Mouse (Mus musculus): ENCODE results near the gene Adam15.
A peak's percentile ranks its signal among the peaks of the same experiment; 100 is the strongest.

Gene Adam15

DNA sequence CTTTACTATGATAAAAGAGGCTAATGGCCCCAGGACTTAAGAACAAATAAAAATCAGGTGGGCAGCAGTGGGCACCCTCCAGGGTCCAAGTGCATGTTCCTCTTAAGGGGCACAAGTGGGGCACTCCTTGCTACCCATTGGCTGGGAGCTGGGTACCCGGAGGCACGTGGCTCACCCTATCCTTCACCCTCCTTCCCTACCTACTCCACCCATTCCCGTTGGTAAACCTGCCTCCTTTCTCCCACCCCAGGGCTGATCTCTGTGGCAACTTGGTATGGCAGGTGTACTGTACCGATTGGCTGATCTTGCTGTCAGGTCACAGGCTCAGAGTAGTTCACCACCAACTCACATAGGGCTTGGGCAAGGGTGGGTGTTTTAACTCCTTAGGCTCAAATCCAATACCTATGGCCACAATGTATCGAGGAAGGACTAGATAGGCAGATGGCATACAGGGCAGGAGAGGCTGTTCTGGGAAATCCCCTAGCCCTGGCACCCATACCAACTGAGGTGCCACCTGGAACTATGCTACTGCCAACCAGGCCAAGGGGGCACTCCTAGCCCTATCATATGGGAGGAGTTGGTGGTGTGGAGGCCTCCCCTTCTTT lies 34.0 kb upstream of the Adam15 start:
- DNase-seq, result no peak

DNA sequence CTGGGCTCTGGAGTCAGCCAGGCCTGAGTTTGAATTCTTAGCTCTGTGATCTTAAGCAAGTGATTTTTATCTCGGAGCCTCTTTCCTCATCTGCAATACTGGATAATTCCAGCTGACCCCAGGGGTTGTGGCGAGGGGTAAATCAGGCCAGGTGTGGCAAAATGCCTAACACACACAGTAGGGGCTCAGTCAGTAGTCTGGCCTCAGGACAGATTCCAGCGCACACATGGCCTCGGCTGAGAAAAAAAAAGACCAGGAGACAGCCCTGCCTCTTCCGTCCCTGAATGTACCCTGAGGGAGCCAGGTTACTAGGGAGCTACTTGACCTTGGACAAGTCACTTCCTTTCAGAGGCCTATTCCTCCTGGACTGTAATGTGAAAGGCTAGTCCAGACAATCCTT lies 33.2 kb upstream of the Adam15 start:
- no peak for DNase-seq

DNA sequence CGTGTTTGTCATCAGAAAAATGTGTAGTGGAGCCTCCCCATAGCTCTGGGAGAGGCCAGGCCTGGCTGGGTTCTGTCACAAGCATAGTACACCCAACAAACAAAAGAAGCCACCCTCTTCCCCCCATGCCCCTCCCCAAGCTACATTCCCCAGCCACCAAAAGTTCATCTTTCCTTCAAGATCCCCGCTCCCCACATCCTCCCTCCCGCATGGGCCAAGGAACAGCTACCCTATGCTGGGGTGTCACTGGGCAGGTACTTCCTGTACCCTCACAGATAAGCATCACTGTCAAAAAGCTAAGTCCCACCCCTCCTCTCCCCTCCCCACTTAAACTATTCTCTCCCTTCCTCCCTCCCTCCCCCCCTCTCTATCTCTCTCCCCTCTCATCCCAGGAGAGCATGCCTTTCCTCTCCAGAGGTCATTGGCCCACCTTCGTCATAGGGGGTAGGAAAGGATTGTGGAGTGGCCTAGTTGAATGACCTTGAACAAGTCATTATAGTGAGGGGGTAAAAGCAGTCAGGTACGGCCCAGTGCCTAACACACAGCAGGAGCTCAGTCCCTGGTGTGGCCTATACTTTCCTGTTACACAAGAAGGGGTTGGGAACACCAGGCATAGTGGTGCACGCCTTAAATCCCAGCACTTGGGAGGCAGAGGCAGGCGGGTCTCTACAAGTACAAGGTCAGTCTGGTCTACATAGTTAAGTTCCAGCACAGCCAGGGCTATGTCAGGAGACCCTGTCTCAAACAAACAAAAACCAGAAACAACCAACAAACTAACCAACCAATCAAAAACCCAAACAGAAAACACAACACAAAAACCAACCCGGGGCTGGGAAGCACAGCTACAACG lies 32.5 kb upstream of the Adam15 start:
- DNase-seq, result no peak

DNA sequence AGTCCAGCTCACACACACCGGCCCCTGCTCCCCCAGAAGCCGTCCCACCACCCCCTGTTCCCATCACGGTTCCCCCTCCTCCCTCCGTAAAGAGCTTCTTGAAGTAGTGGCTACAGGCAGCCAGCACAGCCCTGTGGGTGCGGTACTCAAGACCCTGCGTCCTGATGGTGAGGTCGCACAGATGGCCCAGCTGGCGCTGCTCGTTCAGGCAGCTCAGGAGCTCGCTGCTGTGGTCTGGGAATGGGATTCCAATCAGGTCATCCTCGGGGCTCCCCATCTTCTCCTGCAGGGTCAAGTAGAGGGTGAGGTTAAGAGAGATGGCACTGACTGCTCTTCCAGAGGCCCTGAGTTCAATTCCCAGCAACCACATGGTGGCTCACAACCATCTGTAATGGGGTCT lies 31.4 kb upstream of the Adam15 start:
- DNase-seq, result no peak

DNA sequence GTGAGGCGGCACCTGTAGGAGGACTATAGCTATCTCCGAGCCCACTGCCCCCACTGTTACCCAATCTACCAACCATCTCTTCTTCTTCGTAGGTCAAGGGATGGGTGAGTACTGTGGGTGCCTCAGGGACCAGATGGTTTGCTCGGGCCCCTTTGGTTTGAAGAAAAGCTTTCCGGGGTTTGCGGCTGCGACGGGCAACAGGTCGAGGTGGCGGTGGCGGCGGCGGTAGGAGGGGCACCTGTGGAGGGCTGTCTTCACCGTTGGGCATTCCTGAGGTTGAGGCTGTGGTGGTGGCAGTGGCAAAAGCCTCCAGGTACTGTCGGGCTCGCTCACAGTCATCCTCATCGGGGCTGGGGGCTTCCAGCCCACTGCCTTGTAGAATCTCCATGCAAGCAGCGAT lies 30.9 kb upstream of the Adam15 start:
- DNase-seq, result no peak

DNA sequence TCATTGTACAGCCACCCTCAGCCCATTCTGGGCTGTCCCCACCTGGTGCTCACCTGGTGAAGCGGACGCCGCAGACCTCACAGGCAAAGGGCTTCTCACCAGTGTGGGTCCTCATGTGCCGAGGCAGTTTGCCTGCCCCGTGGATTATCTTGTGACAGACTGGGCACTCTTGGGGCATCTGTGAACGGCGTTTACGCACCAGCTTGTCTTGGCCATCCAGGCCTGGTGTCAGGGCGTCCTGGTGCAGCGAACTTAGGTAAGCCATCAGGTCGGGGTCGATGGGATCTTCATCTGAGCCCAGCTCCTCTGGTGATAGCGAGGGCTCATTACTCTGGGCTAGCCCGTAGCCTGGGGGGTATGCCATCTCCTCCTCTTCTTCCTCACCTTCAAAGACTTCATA lies 30.5 kb upstream of the Adam15 start:
- DNase-seq, result no peak

DNA sequence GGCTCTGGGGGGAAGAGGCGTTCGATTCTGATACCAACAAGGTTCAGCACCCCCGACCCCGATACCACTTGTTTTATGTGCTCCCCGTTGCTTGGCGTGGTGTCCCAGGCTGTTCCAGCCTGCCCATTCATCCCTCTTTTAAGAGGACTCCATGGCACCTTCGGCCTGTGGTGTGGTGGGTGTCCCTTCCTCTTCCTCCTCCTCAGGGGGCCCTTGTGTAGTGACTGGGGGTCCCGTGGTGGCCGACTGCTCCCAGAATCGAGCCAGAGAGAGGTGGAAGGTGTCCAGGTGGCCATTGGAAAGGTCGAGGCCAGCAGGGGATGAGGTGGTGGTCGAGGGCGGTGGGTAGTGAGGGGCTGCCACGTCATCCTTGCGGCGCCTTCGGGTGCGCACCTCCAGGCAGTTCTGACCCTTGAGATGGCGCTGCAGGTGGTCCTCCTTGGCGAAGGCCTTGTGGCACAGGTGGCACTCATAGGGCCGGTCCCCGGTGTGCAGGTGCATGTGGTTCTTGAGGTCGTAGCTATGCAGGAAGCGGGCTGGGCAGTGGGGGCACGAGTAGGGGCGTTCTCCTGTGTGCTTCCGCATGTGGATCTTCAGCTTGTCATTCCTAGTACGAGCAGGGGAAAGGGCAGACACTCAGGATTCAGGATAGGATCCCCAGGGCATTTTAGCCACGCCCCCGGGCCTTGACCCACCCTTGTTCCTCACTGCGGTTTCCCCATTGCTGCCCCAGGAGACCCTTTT lies 29.8 kb upstream of the Adam15 start:
- DNase-seq, result no peak

DNA sequence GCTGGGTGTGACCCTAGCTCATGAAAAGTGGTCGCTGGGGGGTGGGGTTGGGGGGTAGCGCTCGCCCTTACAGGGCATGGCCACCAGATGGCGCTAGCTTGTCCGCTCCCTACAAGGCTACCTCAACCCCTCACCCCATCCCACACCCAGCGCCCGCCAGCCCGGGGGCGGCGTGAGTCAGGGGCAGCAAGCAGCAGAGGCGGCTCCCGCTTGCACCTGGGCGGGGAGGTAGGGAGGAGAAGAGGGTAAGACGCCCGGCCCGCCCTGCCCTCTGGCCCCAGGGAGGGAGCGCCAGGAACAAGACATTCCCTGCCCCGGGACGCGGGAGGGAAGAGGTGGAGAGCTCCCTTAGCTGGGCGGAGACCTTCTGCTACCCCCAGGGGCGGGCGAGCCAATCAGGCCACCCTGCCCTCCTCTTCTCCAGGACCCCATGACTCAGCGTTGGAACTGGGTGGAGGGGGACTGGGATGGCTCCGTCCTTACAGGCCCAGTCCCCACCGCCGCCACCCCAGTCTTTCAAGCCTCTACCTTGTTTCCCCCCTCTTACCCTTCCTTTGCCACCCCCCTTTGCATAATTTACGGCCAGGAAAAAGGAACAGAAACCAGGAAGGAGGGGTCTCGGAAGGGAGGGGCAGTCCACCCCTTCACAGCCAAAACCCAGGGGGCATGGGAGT lies 28.7 kb upstream of the Adam15 start:
- no peak for DNase-seq

DNA sequence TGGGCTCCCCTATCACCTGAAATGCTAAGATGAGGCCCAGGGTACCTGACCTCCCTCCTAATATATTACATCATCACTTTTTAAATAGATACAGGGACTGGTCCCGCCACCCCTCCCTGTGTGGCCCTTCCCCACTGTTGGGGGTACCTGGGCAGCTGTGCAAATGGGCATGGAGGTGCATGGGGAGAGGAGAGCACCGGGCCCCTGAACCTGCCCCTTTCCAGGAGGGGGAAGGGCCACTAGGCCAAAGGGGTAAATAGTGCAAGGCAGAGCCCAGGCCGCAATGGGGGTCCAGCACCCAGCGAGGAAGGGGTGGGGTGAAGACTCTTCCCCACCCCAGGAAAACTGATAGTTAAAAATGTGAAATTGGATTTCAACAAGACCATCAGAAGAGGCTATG lies 28.0 kb upstream of the Adam15 start:
- DNase-seq, result no peak

DNA sequence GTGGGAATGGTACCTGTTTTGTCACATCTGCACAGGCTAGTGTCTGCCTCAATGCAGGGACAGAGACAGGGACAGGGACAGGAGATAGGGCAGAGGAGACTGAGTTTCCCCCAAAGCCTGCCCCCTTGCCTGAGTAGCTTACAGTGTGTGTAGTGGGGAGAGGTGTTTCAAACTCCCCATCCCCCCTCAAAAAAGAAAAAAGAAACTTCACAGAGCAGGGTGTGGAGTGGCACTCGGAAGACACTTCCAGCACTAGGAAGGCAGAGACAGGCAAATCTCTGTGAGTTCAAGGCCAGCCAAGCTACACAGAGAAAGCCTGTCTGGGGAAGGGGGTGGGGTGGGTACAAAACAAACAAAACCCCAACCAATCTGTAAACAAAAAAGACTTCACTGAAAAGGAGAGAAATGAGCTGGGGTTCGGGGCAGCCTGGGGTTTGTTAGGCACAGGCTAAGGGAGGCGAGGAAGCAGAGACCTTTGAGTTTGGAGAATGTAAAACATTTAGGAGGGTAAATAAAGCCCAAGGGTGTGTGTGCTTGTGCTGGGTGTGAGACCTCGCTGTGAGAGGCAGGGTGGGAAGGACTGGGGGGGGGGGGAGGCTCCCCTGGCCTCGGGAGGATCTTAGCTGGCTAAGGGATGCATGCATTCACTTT lies 23.9 kb upstream of the Adam15 start:
- no peak for DNase-seq

DNA sequence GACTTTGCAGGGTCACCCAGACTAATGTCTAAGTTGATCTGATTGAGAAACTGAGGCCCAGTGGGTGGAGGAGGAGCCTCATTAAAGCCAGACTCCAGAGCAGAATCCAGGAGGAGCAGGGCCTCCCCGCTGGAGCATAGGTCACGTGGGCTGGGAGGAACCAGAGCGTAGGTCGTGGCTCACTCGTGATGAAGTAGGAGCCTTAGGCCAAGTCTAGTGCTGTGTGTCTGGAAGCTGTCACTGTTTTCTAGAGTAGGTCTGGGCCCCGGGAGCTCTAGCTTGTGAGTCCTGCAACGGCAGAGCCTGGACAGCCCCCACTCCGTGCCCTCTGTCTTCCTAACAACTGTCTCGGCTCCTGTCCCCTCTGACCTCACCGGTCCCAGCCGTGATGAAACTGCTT lies 17.5 kb upstream of the Adam15 start:
- DNase-seq, result no peak

DNA sequence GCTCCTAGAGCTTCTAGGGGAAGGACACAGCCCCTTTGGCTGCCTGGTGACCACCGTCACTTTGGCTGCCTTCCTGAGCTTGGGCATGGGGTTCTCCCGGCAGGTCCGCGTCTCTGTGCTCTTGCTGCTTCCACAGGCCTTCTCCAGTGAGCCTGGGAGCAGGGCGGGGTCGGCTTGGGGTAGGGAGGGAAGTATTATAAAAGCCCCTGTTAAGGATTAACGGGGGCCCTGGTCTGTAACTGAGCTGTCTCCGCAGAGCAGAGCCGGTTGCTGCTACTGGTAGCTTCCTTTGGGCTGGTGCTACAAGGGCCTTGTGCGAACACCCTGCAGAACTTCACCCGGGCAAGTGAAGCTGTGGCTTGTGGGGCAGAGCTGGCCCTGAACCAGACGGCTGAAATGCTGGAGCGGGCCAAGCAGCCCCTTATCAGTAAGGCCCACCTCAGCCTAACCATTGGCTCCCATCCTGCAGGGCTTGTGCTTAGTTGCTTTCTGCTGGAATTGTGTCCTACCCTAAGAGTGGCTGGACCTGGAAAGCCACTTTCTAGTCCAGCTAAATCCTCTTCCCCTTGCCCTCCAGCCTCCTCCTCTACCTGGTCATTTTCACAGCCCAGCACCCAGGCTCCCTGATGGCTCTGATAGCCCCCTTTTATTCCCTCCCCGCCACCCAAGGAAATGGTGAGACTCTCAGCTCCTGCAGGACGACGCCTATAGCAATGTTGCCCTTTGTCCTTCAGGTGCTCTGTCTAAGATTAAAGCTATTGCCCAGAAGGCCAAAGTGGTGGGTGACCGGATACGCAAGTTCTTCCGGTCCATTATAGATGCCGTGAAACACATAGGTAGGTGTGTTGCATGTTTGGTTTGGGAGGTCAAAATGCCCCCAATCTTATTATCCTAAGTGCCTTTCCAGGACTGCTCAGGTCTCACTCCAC lies 16.0 kb upstream of the Adam15 start:
- no peak for DNase-seq

DNA sequence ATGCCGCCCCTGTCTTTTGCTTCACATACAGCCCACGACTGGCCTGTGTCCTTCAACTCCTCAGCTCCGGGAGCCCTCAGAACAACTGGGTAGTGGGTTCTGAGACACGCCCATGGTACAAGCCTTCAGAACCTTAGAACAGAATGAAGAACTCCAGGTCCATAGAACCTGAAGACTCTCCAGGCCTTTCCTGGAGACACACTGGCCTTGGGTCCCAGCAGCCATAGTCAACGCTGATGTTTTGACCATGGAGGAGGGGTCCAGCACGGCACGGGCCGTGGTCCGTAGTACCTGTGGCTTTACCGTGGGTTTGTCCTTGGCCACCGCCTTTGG lies 15.3 kb upstream of the Adam15 start, which contains the start of gene Dcst1:
Dcst1 (minus strand) TSS at position 101 of the 333 bp plus-strand sequence.
- DNase-seq, result no peak

DNA sequence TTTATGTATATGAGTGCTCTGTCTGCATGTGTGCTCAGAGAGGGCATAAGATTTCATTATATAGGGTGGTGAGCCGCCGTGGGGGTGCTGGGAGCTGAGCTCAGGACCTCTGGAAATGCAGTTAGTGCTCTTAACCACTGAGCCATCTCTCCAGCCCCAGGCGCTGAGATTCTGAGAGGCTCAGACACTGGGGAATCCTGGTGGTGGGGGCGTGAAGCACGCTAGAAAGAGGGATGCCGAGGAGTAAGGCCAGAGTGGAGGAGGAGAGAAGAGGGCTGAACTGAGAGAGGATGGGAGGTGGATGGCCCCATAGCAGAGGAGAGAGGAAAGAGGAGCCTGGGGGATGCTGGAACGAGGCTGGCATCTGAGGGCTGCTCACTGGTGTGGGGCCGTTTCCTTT lies 14.8 kb upstream of the Adam15 start:
- no peak for DNase-seq

DNA sequence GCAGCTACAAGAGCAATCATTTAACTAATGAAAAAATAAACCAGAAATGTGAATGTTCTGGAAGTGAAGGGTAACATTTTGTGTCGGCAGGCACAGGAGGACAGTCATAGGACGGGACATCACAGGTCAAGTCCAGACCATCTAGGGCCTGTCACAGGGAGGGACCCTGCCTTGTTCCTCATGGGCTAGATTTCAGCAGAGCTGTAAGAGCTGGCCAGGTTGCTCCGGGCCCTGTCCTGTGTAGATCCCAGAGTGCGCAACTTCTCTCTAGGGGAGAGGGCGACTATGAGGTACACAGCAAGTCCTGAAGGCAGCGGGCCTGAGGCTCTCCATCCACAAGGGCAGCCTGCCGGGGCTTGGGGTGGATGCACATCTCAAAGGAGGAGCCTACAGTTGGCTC lies 11.9 kb upstream of the Adam15 start, which contains the start of gene Dcst2:
Dcst2 (plus strand) TSS at position 301 of the 400 bp plus-strand sequence.
- no peak for DNase-seq

DNA sequence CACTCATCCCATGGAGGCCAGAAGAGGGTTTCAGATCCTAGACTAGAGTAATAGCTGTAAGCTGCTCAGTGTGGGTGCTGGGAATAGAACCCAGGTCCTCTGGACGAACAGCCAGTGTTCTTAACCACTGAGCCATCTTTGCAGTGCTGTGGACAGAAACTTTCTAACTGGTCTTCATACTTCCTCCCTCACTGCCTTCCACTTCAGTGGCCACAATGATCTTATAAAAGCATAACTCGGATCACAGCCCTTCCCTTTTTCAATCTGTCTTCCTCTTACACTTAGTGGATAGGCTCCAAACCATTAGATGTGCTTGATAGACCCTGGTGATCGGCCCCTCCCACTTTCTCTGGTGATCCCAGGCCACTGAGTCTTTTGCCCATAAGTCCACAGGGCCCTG lies 10.4 kb upstream of the Adam15 start:
- DNase-seq, result no peak

DNA sequence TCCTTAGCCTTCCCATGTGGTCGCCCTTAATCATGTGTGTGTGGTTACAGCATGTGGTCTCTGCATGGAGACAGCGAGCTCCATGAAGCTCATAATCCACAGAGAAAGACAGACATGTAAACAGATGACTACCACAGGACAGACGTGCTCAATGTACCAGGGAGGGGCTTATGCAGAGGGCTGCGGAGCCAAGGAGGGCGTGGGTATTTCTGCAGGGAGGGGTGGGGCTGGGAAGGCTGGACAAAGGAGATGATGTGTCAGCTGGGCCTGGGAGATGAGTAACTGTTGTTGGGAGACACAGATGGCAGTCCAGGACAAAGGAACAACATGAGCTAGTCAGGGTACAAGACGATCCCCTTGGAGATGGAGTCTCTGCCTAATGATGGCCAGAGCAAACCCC lies 9.8 kb upstream of the Adam15 start:
- DNase-seq, result no peak

DNA sequence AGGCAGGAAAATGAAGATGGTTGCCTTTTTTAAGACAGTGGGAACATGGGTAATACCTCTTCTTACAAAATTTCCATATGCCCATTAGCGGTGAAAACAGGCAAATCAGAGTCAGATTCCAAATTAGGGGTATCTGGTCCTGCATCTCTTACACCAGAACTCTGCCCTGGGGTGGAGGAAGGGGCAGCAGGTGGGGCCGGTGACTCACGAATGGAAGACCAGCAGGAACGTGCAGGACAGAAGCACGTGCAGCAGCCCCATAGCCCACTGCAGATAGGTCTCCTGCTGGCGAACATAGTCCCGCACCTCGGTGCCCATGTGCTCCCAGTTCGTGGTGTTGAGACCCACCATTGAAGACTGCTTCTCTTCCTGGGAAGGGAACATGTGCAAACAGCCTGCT lies 6.2 kb upstream of the Adam15 start:
- DNase-seq, result no peak

DNA sequence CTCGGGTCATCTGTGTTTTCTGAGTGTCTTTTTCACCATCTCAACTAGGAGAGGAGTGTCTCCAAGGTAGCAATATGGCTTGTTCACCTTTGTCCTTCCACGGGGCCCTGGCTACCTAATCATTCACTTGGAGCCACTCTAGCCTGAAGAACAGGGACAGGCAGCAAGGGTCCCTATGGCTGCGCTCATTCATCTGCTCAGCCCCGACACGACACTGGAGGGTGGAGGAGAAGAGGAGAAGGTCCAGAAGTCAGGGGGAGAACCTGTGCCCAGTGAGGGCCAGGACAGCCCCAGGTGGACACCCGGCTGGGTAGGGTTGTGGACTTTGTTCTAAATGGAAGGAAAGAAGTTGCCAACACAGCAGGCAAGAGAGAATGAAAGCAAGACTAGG lies 5.7 kb upstream of the Adam15 start:
- DNase-seq, result no peak

DNA sequence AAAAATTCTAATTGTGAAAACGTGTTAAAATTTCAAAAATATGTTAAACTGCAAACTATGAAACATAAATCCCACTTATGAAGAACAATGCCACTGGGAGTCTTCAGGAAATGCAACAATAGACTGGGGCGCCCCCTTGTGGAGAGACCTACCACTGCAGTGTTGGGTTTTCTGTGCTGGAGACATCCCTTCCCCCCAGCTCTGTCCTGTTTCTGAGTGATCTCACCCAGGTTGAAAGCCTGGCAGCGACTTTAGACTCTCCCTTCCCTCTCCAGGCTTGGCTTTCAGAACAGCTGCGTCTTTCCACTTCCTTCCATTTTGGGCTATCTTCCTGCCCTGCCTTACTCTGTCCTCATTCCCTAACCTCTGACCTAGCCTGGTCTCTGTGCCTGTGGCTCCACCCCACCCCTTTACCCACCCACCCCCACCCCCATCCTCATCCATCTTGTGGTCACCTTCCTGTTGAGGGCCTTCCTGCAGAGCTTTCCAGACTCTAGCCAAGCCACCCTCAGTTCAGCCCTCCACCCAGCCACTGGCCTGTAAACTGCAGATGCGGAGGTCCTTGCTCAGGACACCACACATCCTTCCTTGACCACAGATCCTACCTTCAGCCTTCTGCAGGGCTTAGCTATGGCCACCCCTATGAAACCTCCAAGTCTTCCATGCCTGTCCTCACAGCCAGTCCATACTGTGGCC lies 5.2 kb upstream of the Adam15 start:
- DNase-seq, result peak; percentile 86

DNA sequence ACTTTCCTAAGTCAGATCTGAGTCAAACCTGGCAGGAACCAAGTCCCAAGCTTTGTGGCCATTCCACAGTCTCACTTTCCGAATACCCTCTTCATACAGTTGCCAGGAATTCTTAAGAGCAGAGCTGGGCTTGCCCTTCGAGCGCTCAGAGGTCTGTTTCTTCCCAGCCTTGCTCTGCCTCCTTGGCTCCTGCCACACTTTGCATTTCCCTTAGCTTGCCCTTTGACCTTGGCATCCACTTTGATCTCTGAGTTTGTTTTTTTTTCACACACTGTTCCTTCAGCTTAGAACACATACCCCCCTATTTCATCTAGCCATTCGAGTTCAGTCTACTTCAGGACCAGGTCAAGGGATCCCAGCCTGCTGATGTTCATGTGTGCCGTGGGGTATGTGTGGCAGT lies 1.5 kb upstream of the Adam15 start:
- DNase-seq, result no peak

All from layer of hippocampus, adult 9-11 months (tissue).